Mouse (Mus musculus): ENCODE results near the gene Nme7. TPM values are rescaled to one million over a fixed set of nuclear protein-coding genes. Genes with fewer than 3 reads are reported as not detected.

The Nme7 gene
- total and polyA plus RNA-seq, 3 experiments, result 23.5 to 33.2 (median 25.3) TPM

DNA sequence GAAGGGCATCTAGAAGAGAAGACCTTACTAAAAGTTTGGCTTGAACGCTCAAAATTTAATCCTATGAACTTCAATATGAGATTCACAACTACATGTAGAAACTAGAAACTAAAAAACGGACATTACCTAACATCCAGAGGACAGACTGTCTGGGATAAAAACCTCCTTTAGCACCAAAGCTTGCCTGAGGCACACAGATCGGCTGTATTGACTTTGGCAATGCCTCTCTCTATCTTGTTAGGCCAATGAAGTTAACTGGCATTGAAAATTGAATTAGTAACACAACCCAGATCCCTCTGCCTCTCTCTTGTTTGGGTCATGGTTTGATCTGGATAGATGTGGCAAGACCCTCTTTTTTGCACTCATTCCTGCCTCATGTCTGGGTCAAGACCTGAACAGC lies 178.9 kb downstream of the Nme7 start:
- in situ Hi-C loops (cut with MboI; ENCODE audit: low pct_ligation_motif_present, low pct_unique_long_range_greater_than_20kb, low sequenced_read_pairs), result no loop called here
- dilution Hi-C loops (cut with MboI; ENCODE audit: extremely low pct_ligation_motif_present, extremely low pct_unique_long_range_greater_than_20kb, low sequenced_read_pairs), result no loop called here
- H3K27me3 ChIP-seq (replicated peaks), result no peaks in the 10 kb centered on the region

DNA sequence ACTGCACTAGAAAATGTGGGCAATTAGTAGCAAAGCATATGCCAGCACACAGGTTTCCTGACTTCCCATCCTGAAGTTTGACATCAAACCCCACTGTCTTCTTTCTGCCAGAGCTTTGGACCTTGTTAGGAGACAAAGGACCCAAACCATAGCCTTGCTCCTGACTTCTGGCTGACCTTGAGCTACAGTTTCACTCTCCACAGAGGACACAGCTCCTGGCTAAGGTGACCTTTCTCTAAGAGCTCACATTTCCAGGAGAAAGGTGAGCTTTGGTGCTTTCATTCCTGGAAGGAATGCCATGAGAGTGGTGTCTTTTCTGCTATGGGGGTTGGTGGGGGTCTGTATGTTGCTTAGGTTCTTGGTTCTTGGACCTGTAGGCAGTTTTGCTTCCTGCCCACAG lies 179.8 kb downstream of the Nme7 start:
- TF ChIP-seq PAX5 (IDR thresholded peaks at IDR 0.05; ENCODE audit: low read length), result no peak
- TF ChIP-seq ZKSCAN1 (IDR thresholded peaks at IDR 0.05; ENCODE audit: borderline replicate concordance, low read depth, low read length), result no peak
- no peak for TF ChIP-seq SIN3A (IDR thresholded peaks at IDR 0.05; ENCODE audit: low read length)
- TF ChIP-seq USF2 (conservative IDR thresholded peaks at IDR 0.05; ENCODE audit: low read depth, low read length), result no peak
- TF ChIP-seq CHD1 (IDR thresholded peaks at IDR 0.05; ENCODE audit: low read depth, low read length), result no peak
- no peak for TF ChIP-seq RAD21 (IDR thresholded peaks at IDR 0.05; ENCODE audit: low read depth, low read length)
- no peak for TF ChIP-seq NELFE (IDR thresholded peaks at IDR 0.05; ENCODE audit: low read depth, low read length)
- Histone ChIP-seq H3K27ac (ENCODE audit: insufficient read depth, low read depth) (no peak overlapping the region), H3K4me3 (replicated peaks in 1 of 3; ENCODE audit: low read depth in 2 of 3, low read length in 2 of 3, poor library complexity in 1 of 3) (no peak overlapping the region), H3K9ac (ENCODE audit: insufficient read depth, low read depth) (no peak overlapping the region), H3K79me2 (replicated peaks; ENCODE audit: control insufficient read depth, extremely low read depth, insufficient read depth, poor library complexity, severe bottlenecking) (no peaks in the 10 kb centered on the region), H3K36me3 (replicated peaks in 1 of 2; ENCODE audit: control insufficient read depth in 1 of 2, insufficient read depth in 1 of 2, low read length in 1 of 2) (no peaks in the 10 kb centered on the region), H3K4me2 (ENCODE audit: insufficient read depth, low read depth, poor library complexity, severe bottlenecking) (no peak overlapping the region), H3K4me1 (ENCODE audit: control insufficient read depth in 1 of 2, insufficient read depth in 2 of 2) (no peaks in the 10 kb centered on the region), H3K27me3 (replicated peaks) (no peaks in the 10 kb centered on the region), H3K9me3 (replicated peaks; ENCODE audit: low read length) (no peaks in the 10 kb centered on the region)
- in situ Hi-C loops (cut with MboI; ENCODE audit: low pct_ligation_motif_present, low pct_unique_long_range_greater_than_20kb, low sequenced_read_pairs), result no loop called here
- DNase-seq (ENCODE audit: extremely low read depth), result no peak
- dilution Hi-C loops (cut with MboI; ENCODE audit: extremely low pct_ligation_motif_present, extremely low pct_unique_long_range_greater_than_20kb, low sequenced_read_pairs), result no loop called here

More for the DNA sequence above, 178.9 kb downstream of the Nme7 start:
- TF ChIP-seq ZNF384 (IDR thresholded peaks at IDR 0.05; ENCODE audit: low read depth, low read length), result no peak
- no peak for DNase-seq (ENCODE audit: extremely low read depth)
- H3K36me3 ChIP-seq (replicated peaks in 1 of 2; ENCODE audit: control insufficient read depth in 1 of 2, insufficient read depth in 1 of 2, low read length in 1 of 2), result no peaks in the 10 kb centered on the region
- no peak overlapping the region for H3K4me3 ChIP-seq (replicated peaks in 1 of 3; ENCODE audit: low read depth in 2 of 3, low read length in 2 of 3, poor library complexity in 1 of 3)
- H3K4me2 ChIP-seq (ENCODE audit: insufficient read depth, low read depth, poor library complexity, severe bottlenecking), result no peak overlapping the region
- H3K4me1 ChIP-seq (ENCODE audit: control insufficient read depth in 1 of 2, insufficient read depth in 2 of 2), result no peaks in the 10 kb centered on the region
- H3K9ac ChIP-seq (ENCODE audit: insufficient read depth, low read depth), result no peak overlapping the region
- no peaks in the 10 kb centered on the region for H3K9me3 ChIP-seq (replicated peaks; ENCODE audit: low read length)
- no peak overlapping the region for H3K27ac ChIP-seq (ENCODE audit: insufficient read depth, low read depth)
- H3K79me2 ChIP-seq (replicated peaks; ENCODE audit: control insufficient read depth, extremely low read depth, insufficient read depth, poor library complexity, severe bottlenecking), result no peaks in the 10 kb centered on the region

Other genes starting within 250 kb of the Nme7 start
- not detected in 2 replicates for gene Sell, start 242.1 kb upstream of the Nme7 start, total RNA-seq (2012; rRNA removed)
- gene Sell, start 242.1 kb upstream of the Nme7 start, total RNA-seq (2014; rRNA removed), result not detected in 2 replicates
- not detected in 2 replicates for gene Sell, start 242.1 kb upstream of the Nme7 start, polyA plus RNA-seq (2012; ENCODE audit: insufficient read length, low read depth)
- gene Selp, start 188.9 kb upstream of the Nme7 start, total RNA-seq (2012; rRNA removed), result not detected in 2 replicates
- 0.43 and 0.61 TPM in 2 replicates for gene Selp, start 188.9 kb upstream of the Nme7 start, total RNA-seq (2014; rRNA removed)
- 0.18 and 0.21 TPM in 2 replicates for gene Selp, start 188.9 kb upstream of the Nme7 start, polyA plus RNA-seq (2012; ENCODE audit: insufficient read length, low read depth)
- gene F5, start 152.3 kb upstream of the Nme7 start, total RNA-seq (2012; rRNA removed), result under 0.01 TPM in 2 replicates
- 0.04 TPM in 1 of 2 replicates, not detected in the other for gene F5, start 152.3 kb upstream of the Nme7 start, total RNA-seq (2014; rRNA removed)
- gene F5, start 152.3 kb upstream of the Nme7 start, polyA plus RNA-seq (2012; ENCODE audit: insufficient read length, low read depth), result 0.12 and 0.19 TPM in 2 replicates
- gene Slc19a2, start 55.1 kb upstream of the Nme7 start, total RNA-seq (2012; rRNA removed), result 15.1 and 16.8 TPM in 2 replicates
- gene Slc19a2, start 55.1 kb upstream of the Nme7 start, total RNA-seq (2014; rRNA removed), result 26.1 and 28.4 TPM in 2 replicates
- 10.9 and 11.6 TPM in 2 replicates for gene Slc19a2, start 55.1 kb upstream of the Nme7 start, polyA plus RNA-seq (2012; ENCODE audit: insufficient read length, low read depth)
- 9.4 and 10.6 TPM in 2 replicates for gene Ccdc181, start 28.5 kb upstream of the Nme7 start, total RNA-seq (2012; rRNA removed)
- gene Ccdc181, start 28.5 kb upstream of the Nme7 start, total RNA-seq (2014; rRNA removed), result 8.8 and 12.2 TPM in 2 replicates
- 12.1 and 14.6 TPM in 2 replicates for gene Ccdc181, start 28.5 kb upstream of the Nme7 start, polyA plus RNA-seq (2012; ENCODE audit: insufficient read length, low read depth)
- gene Blzf1, start 3.4 kb downstream of the Nme7 start, total RNA-seq (2012; rRNA removed), result 13.7 and 17.5 TPM in 2 replicates
- gene Blzf1, start 3.4 kb downstream of the Nme7 start, total RNA-seq (2014; rRNA removed), result 21.9 and 22.2 TPM in 2 replicates
- 18.8 and 24.7 TPM in 2 replicates for gene Blzf1, start 3.4 kb downstream of the Nme7 start, polyA plus RNA-seq (2012; ENCODE audit: insufficient read length, low read depth)
- 0.17 TPM in 1 of 2 replicates, not detected in the other for gene Atp1b1, start 154.2 kb downstream of the Nme7 start, total RNA-seq (2012; rRNA removed)
- gene Atp1b1, start 154.2 kb downstream of the Nme7 start, total RNA-seq (2014; rRNA removed), result 0.32 and 0.46 TPM in 2 replicates
- gene Atp1b1, start 154.2 kb downstream of the Nme7 start, polyA plus RNA-seq (2012; ENCODE audit: insufficient read length, low read depth), result 0.19 and 0.23 TPM in 2 replicates

All from CH12.LX (cell line).